ENCODE assay signal across 8 mouse cellular contexts in genomic region chr16:4624481-4625110, GRCm38 (mm10). TPM values are rescaled to one million over a fixed set of nuclear protein-coding genes. Genes with fewer than 3 reads are reported as not detected.
A peak's percentile ranks its signal among the peaks of the same experiment; 100 is the strongest.
DNase-seq lines count a peak whose midpoint lies in the region; ATAC-seq and TF ChIP-seq lines count a peak whose summit lies in the region.

Pam16 (minus strand) TSS chr16:4624988.

- H3K4me2 ChIP-seq in forebrain, embryonic 14.5 days (ENCODE audit: low read length) = peak within 1 kb of the TSS; percentile 83
- H3K4me2 ChIP-seq in neural tube, embryonic 15.5 days = peak within 1 kb of the TSS; percentile 62

- DNase-seq in c-Kit-positive CD71-positive TER-119-positive erythroid progenitor cells, embryonic 14.5 days (ENCODE audit: low spot score) = peak; percentile 88
- DNase-seq in forebrain, embryonic 14.5 days (ENCODE audit: low spot score) = peak; percentile 93
- DNase-seq in heart, postnatal 14 days = peak; percentile 94 to 96
- DNase-seq in layer of hippocampus, adult 11-12 months (ENCODE audit: low spot score) = peak; percentile 92
- DNase-seq in lung, adult 18-20 months = peak; percentile 91 to 94
- peak; percentile 90 for DNase-seq in testis, postnatal 14 days (ENCODE audit: low spot score)

- peak; percentile 92 for ATAC-seq in forebrain, embryonic 14.5 days
- ATAC-seq in neural tube, embryonic 15.5 days (ENCODE audit: low FRiP score) = peak; percentile 93

- H3K9me3 ChIP-seq in E14TG2a.4 (ENCODE audit: low read length) = no peaks in the 10 kb centered on the region
- no peaks in the 10 kb centered on the region for H3K9me3 ChIP-seq in forebrain, embryonic 14.5 days (replicated peaks; ENCODE audit: control insufficient read depth, low read length)
- no peaks in the 10 kb centered on the region for H3K9me3 ChIP-seq in neural tube, embryonic 15.5 days (replicated peaks)

- no peak for TF ChIP-seq CTCF in E14TG2a.4 (conservative IDR thresholded peaks at IDR 0.05; ENCODE audit: low read length)

- peaks cover 82% of the 10 kb centered on the region for H3K4me1 ChIP-seq in E14TG2a.4 (replicated peaks; ENCODE audit: low read depth, low read length)
- H3K4me1 ChIP-seq in forebrain, embryonic 14.5 days (ENCODE audit: control insufficient read depth, insufficient read depth, low read length) = peaks cover 12% of the 10 kb centered on the region; the same call in 1 of the 2 replicates
- peaks cover 29% of the 10 kb centered on the region for H3K4me1 ChIP-seq in neural tube, embryonic 15.5 days

- peak within 1 kb of the TSS; percentile 87 for H3K9ac ChIP-seq in forebrain, embryonic 14.5 days (ENCODE audit: low read length)
- H3K9ac ChIP-seq in neural tube, embryonic 15.5 days (replicated peaks) = peak within 1 kb of the TSS; percentile 75

- under 1% methylated on average over 55 of the region's 56 CpGs for WGBS in forebrain, embryonic 14.5 days
- under 1% methylated on average over 56 of the region's 56 CpGs for WGBS in neural tube, embryonic 15.5 days

- H3K4me3 ChIP-seq in E14TG2a.4 (replicated peaks; ENCODE audit: low read length) = peak within 1 kb of the TSS; percentile 92
- H3K4me3 ChIP-seq in forebrain, embryonic 14.5 days (ENCODE audit: low read depth, low read length) = peak within 1 kb of the TSS; percentile 66
- H3K4me3 ChIP-seq in neural tube, embryonic 15.5 days (replicated peaks) = peak within 1 kb of the TSS; percentile 69

- peaks cover 62% of the 10 kb centered on the region for H3K36me3 ChIP-seq in E14TG2a.4 (ENCODE audit: insufficient read depth, low read length)
- peaks cover 8% of the 10 kb centered on the region for H3K36me3 ChIP-seq in forebrain, embryonic 14.5 days (ENCODE audit: control insufficient read depth, insufficient read depth, low read length)
- peaks cover 29% of the 10 kb centered on the region for H3K36me3 ChIP-seq in neural tube, embryonic 15.5 days

- H3K27me3 ChIP-seq in E14TG2a.4 (ENCODE audit: insufficient read depth, low read length) = no peaks in the 10 kb centered on the region
- no peaks in the 10 kb centered on the region for H3K27me3 ChIP-seq in forebrain, embryonic 14.5 days (replicated peaks; ENCODE audit: control insufficient read depth, insufficient read depth, low read length)
- no peaks in the 10 kb centered on the region for H3K27me3 ChIP-seq in neural tube, embryonic 15.5 days (replicated peaks)

- peak within 1 kb of the TSS; percentile 60; the same call in 1 of the 2 replicates for H3K27ac ChIP-seq in forebrain, embryonic 14.5 days (ENCODE audit: low read depth, low read length)
- peak within 1 kb of the TSS; percentile 83 for H3K27ac ChIP-seq in neural tube, embryonic 15.5 days (replicated peaks)

- intact Hi-C loops in heart, postnatal 14 days (cut with DNase I) = no loop called here

RNA-seq across cellular contexts. Expression of gene Pam16, which starts in this region (rescaled TPM):
- 160 and 192 TPM in 2 replicates for polyA plus RNA-seq in forebrain, embryonic 14.5 days (2014; fragmentation: Nextera tagmentation; extraction: Ambion mirVana)
- total RNA-seq in heart, postnatal 14 days (2021) = 100 to 1,000 TPM; 119 to 137 TPM
- polyA plus RNA-seq in neural tube, embryonic 15.5 days (2015; fragmentation: Nextera tagmentation; extraction: Ambion mirVana) = 150 and 179 TPM in 2 replicates

Comparison
In these comparisons a context has a peak if more than half of its experiments do, and no peak if none do; other contexts are left out.
1. Peak in every context shown above with its lines: DNase-seq, ATAC-seq, H3K4me3 ChIP-seq and H3K27ac ChIP-seq.